Mouse (Mus musculus) MEL (cell line): ENCODE results near the gene Tas2r143. TPM values are rescaled to one million over a fixed set of nuclear protein-coding genes. Genes with fewer than 3 reads are reported as not detected.

ENCODE experiments used
- DNase-seq: peaks from one replicate; pipeline ENCODE4 v3.0.0; 2011; ENCODE audit warnings: low read depth, low spot score
- H3K27ac ChIP-seq: 2 replicates; pipeline ENCODE4 v1.5.1; 2012; ENCODE audit warnings: low read depth, mild to moderate bottlenecking, control low read depth, low read length, moderate library complexity; ENCODE audit not compliant: control insufficient read depth
- H3K27me3 ChIP-seq, 2 experiments: fragments of 150-350 bp in 1 of 2; sonication (generic) in 1 of 2; 2 replicates each; pipeline ENCODE4 v1.6.1; 2012; ENCODE audit warnings: low read length in 2 of 2, mild to moderate bottlenecking in 2 of 2, improper control_type of control experiment in 1 of 2, moderate library complexity in 1 of 2; ENCODE audit not compliant: insufficient read depth in 2 of 2, control insufficient read depth in 1 of 2
- H3K36me3 ChIP-seq, 2 experiments: 2 replicates each; pipeline ENCODE4 v1.6.1; 2012 to 2014; ENCODE audit warnings: low read length in 2 of 2, improper control_type of control experiment in 1 of 2, inconsistent platforms in 1 of 2, mild to moderate bottlenecking in 1 of 2; ENCODE audit not compliant: insufficient read depth in 2 of 2, control insufficient read depth in 1 of 2
- H3K4me1 ChIP-seq, 2 experiments: fragments of 150-350 bp in 1 of 2; sonication (generic) in 1 of 2; 2 replicates each; pipeline ENCODE4 v1.6.1; 2012; ENCODE audit warnings: low read length in 2 of 2, improper control_type of control experiment in 1 of 2, mild to moderate bottlenecking in 1 of 2; ENCODE audit not compliant: insufficient read depth in 2 of 2, control insufficient read depth in 1 of 2
- H3K4me3 ChIP-seq, 2 experiments: fragments of 150-350 bp in 1 of 2; sonication (generic) in 1 of 2; 2 replicates each; pipeline ENCODE4 v1.5.1; 2012; ENCODE audit warnings: low read depth in 2 of 2, low read length in 2 of 2, mild to moderate bottlenecking in 2 of 2, moderate library complexity in 2 of 2, control low read depth in 1 of 2, improper control_type of control experiment in 1 of 2; ENCODE audit not compliant: control insufficient read depth in 1 of 2, insufficient read depth in 1 of 2
- H3K79me2 ChIP-seq: 2 replicates; pipeline ENCODE4 v1.6.1; 2012; ENCODE audit warnings: mild to moderate bottlenecking, low read length, moderate library complexity; ENCODE audit not compliant: control insufficient read depth, poor library complexity, insufficient read depth
- H3K9ac ChIP-seq: 2 replicates; pipeline ENCODE4 v1.6.1; 2012; ENCODE audit warnings: low read depth, mild to moderate bottlenecking, control low read depth, low read length, moderate library complexity; ENCODE audit not compliant: control insufficient read depth, poor library complexity, severe bottlenecking
- H3K9me3 ChIP-seq: fragments of 150-350 bp; sonication (generic); replicated peaks from 2 replicates; pipeline ENCODE4 v1.6.1; 2012; ENCODE audit warnings: mild to moderate bottlenecking, low read length, improper control_type of control experiment, moderate library complexity; ENCODE audit not compliant: insufficient read depth
- BHLHE40 ChIP-seq: IDR thresholded peaks from 2 replicates; pipeline ENCODE4 v1.6.1; 2012; ENCODE audit warnings: low read depth, mild to moderate bottlenecking, inconsistent platforms, low read length, improper control_type of control experiment, borderline replicate concordance
- CHD1 ChIP-seq: IDR thresholded peaks from 2 replicates; pipeline ENCODE4 v1.6.1; 2012; ENCODE audit warnings: low read depth, mild to moderate bottlenecking, inconsistent platforms, low read length, improper control_type of control experiment
- CHD2 ChIP-seq: IDR thresholded peaks from 2 replicates; pipeline ENCODE4 v1.6.1; 2011; ENCODE audit warnings: low read length, improper control_type of control experiment
- CTCF ChIP-seq, 3 experiments: IDR thresholded peaks in 2 of 3; conservative IDR thresholded peaks in 1 of 3; 2 replicates each; pipeline ENCODE4 v1.5.1; 2011 to 2012; ENCODE audit warnings: low read length in 3 of 3, low read depth in 2 of 3, mild to moderate bottlenecking in 2 of 3, improper control_type of control experiment in 1 of 3, inconsistent platforms in 1 of 3, mixed read lengths in 1 of 3, moderate library complexity in 1 of 3; ENCODE audit not compliant: control insufficient read depth in 1 of 3, insufficient read depth in 1 of 3, poor library complexity in 1 of 3, severe bottlenecking in 1 of 3
- ELF1 ChIP-seq: IDR thresholded peaks from 2 replicates; pipeline ENCODE4 v1.6.1; 2014; ENCODE audit warnings: low read depth, mild to moderate bottlenecking, inconsistent platforms, low read length, improper control_type of control experiment, moderate library complexity
- ETS1 ChIP-seq: IDR thresholded peaks from 2 replicates; pipeline ENCODE4 v1.6.1; 2012; ENCODE audit warnings: low read depth, mild to moderate bottlenecking, inconsistent platforms, low read length, improper control_type of control experiment, moderate library complexity
- JUND ChIP-seq: IDR thresholded peaks from 2 replicates; pipeline ENCODE4 v1.6.1; 2011; ENCODE audit warnings: low read depth, mild to moderate bottlenecking, improper control_type of control experiment, low read length
- KAT2A ChIP-seq: conservative IDR thresholded peaks from 2 replicates; pipeline ENCODE4 v1.6.1; 2012; ENCODE audit warnings: low read depth, low read length, improper control_type of control experiment, inconsistent platforms
- MAFK ChIP-seq: IDR thresholded peaks from 2 replicates; pipeline ENCODE4 v1.6.1; 2011; ENCODE audit warnings: low read depth, mild to moderate bottlenecking, low read length, improper control_type of control experiment, borderline replicate concordance
- MAZ ChIP-seq: IDR thresholded peaks from 2 replicates; pipeline ENCODE4 v1.6.1; 2012; ENCODE audit warnings: low read depth, mild to moderate bottlenecking, inconsistent platforms, low read length, improper control_type of control experiment
- MEF2A ChIP-seq: IDR thresholded peaks from 2 replicates; pipeline ENCODE4 v1.6.1; 2014; ENCODE audit warnings: low read depth, mild to moderate bottlenecking, inconsistent platforms, low read length, improper control_type of control experiment; ENCODE audit not compliant: poor library complexity, insufficient replicate concordance, severe bottlenecking; ENCODE audit errors: extremely low read depth
- MXI1 ChIP-seq: IDR thresholded peaks from 2 replicates; pipeline ENCODE4 v1.6.1; 2011; ENCODE audit warnings: mild to moderate bottlenecking, low read depth, low read length, improper control_type of control experiment
- MYC ChIP-seq: IDR thresholded peaks from 2 replicates; pipeline ENCODE4 v1.6.1; 2011; ENCODE audit warnings: low read depth, mild to moderate bottlenecking, low read length, improper control_type of control experiment, moderate library complexity
- POLR2A ChIP-seq, 2 experiments: IDR thresholded peaks; 2 replicates each; pipeline ENCODE4 v1.6.1; 2011 to 2012; ENCODE audit warnings: low read length in 2 of 2, mild to moderate bottlenecking in 2 of 2, control low read depth in 1 of 2, improper control_type of control experiment in 1 of 2, low read depth in 1 of 2, moderate library complexity in 1 of 2; ENCODE audit not compliant: control insufficient read depth in 1 of 2, insufficient read depth in 1 of 2, poor library complexity in 1 of 2
- POLR2AphosphoS2 ChIP-seq: IDR thresholded peaks from 2 replicates; pipeline ENCODE4 v1.6.1; 2011; ENCODE audit warnings: low read length, improper control_type of control experiment
- POLR2AphosphoS5 ChIP-seq: IDR thresholded peaks from 2 replicates; pipeline ENCODE4 v1.6.1; 2012; ENCODE audit warnings: low read depth, borderline replicate concordance, mild to moderate bottlenecking, inconsistent platforms, low read length, moderate library complexity, mixed read lengths
- RAD21 ChIP-seq: IDR thresholded peaks from 2 replicates; pipeline ENCODE4 v1.6.1; 2011; ENCODE audit warnings: mild to moderate bottlenecking, low read depth, low read length, improper control_type of control experiment
- RCOR1 ChIP-seq: IDR thresholded peaks from 2 replicates; pipeline ENCODE4 v1.6.1; 2012; ENCODE audit warnings: low read depth, mild to moderate bottlenecking, inconsistent platforms, low read length, improper control_type of control experiment
- SIN3A ChIP-seq: IDR thresholded peaks from 2 replicates; pipeline ENCODE4 v1.6.1; 2012; ENCODE audit warnings: low read length, improper control_type of control experiment, inconsistent platforms
- SMC3 ChIP-seq: IDR thresholded peaks from 2 replicates; pipeline ENCODE4 v1.6.1; 2011; ENCODE audit warnings: low read depth, low read length, improper control_type of control experiment
- TBP ChIP-seq: IDR thresholded peaks from 2 replicates; pipeline ENCODE4 v1.8.0; 2011; ENCODE audit warnings: low read depth, low read length, improper control_type of control experiment
- TCF12 ChIP-seq: IDR thresholded peaks from 2 replicates; pipeline ENCODE4 v1.6.1; 2014; ENCODE audit warnings: low read depth, mild to moderate bottlenecking, inconsistent platforms, low read length, improper control_type of control experiment, moderate library complexity
- USF2 ChIP-seq, 2 experiments: IDR thresholded peaks; 2 replicates each; pipeline ENCODE4 v1.6.1; 2011 to 2012; ENCODE audit warnings: improper control_type of control experiment in 2 of 2, low read length in 2 of 2, borderline replicate concordance in 1 of 2, inconsistent platforms in 1 of 2, low read depth in 1 of 2, mild to moderate bottlenecking in 1 of 2; ENCODE audit not compliant: insufficient read depth in 1 of 2
- ZKSCAN1 ChIP-seq: IDR thresholded peaks from 2 replicates; pipeline ENCODE4 v1.6.1; 2012; ENCODE audit warnings: low read depth, mild to moderate bottlenecking, inconsistent platforms, low read length, improper control_type of control experiment, moderate library complexity
- ZMIZ1 ChIP-seq: IDR thresholded peaks from 2 replicates; pipeline ENCODE4 v1.6.1; 2012; ENCODE audit warnings: low read depth, mild to moderate bottlenecking, inconsistent platforms, low read length, improper control_type of control experiment, moderate library complexity
- ZNF384 ChIP-seq: IDR thresholded peaks from 2 replicates; pipeline ENCODE4 v1.6.1; 2012; ENCODE audit warnings: low read depth, mild to moderate bottlenecking, inconsistent platforms, low read length, improper control_type of control experiment
- polyA plus RNA-seq, 2 experiments: library from polyadenylated mRNA; stranded (reverse) in 1 of 2; unstranded in 1 of 2; fragments of >175 nt in 1 of 2; fragments of >200 nt in 1 of 2; gene quantifications; 2 replicates each; pipeline versions ENCODE4 v1.2.1 to v1.2.4; 2012; ENCODE audit warnings: low replicate concordance in 2 of 2, low read depth in 1 of 2; ENCODE audit not compliant: insufficient read length in 2 of 2, insufficient read depth in 1 of 2, missing spikeins in 1 of 2
- total RNA-seq: library from RNA; depleted of rRNA; stranded (reverse); fragments of 300-350 nt; gene quantifications from 2 replicates; pipeline ENCODE4 v1.2.3, GENCODE M21; 2012

The Tas2r143 gene
- total and polyA plus RNA-seq, 3 experiments: not detected

GRCm38 (mm10) chr6:42424472-42424871, 24.4 kb downstream of the Tas2r143 start:
- TF ChIP-seq MAFK (no peak), ETS1 (no peak), MXI1 (no peak), ZMIZ1 (no peak), RAD21 (no peak), CHD1 (no peak), KAT2A (no peak), MEF2A (no peak), RCOR1 (no peak), POLR2AphosphoS5 (no peak), TCF12 (no peak), TBP (no peak), SMC3 (no peak), CTCF (IDR thresholded peaks at IDR 0.05 in 2 of 3, conservative IDR thresholded peaks at IDR 0.05 in 1 of 3; ENCODE audit: control insufficient read depth in 1 of 3, insufficient read depth in 1 of 3, low read depth in 2 of 3, low read length in 3 of 3, poor library complexity in 1 of 3, severe bottlenecking in 1 of 3) (no peak), BHLHE40 (no peak), ZNF384 (no peak), ZKSCAN1 (no peak), ELF1 (no peak), CHD2 (no peak), SIN3A (no peak)
- H3K36me3 ChIP-seq: no peaks in the 10 kb centered on the region
- H3K79me2 ChIP-seq: no peaks in the 10 kb centered on the region
- H3K27ac ChIP-seq: no peak overlapping the region
- no peaks in the 10 kb centered on the region for H3K27me3 ChIP-seq
- no peak overlapping the region for H3K9ac ChIP-seq
- no peaks in the 10 kb centered on the region for H3K4me1 ChIP-seq
- no peaks in the 10 kb centered on the region for H3K9me3 ChIP-seq
- no peak for DNase-seq
- H3K4me3 ChIP-seq: no peak overlapping the region

- Histone ChIP-seq H3K36me3 (no peaks in the 10 kb centered on the region), H3K27ac (no peak overlapping the region), H3K27me3 (no peaks in the 10 kb centered on the region), H3K9me3 (no peaks in the 10 kb centered on the region), H3K4me1 (no peaks in the 10 kb centered on the region), H3K9ac (no peak overlapping the region), H3K4me3 (no peak overlapping the region), H3K79me2 (no peaks in the 10 kb centered on the region)
- no peak for TF ChIP-seq POLR2A (IDR thresholded peaks at IDR 0.05; ENCODE audit: control insufficient read depth in 1 of 2, insufficient read depth in 1 of 2, low read depth in 1 of 2, low read length in 2 of 2, poor library complexity in 1 of 2)
- TF ChIP-seq JUND: no peak
- no peak for TF ChIP-seq ZMIZ1
- TF ChIP-seq MYC: no peak
- no peak for TF ChIP-seq ETS1
- no peak for TF ChIP-seq MXI1
- TF ChIP-seq USF2 (IDR thresholded peaks at IDR 0.05; ENCODE audit: borderline replicate concordance in 1 of 2, insufficient read depth in 1 of 2, low read depth in 1 of 2, low read length in 2 of 2): no peak
- TF ChIP-seq CHD1: no peak
- TF ChIP-seq POLR2AphosphoS5: no peak
- no peak for TF ChIP-seq POLR2AphosphoS2
- TF ChIP-seq RAD21: no peak
- TF ChIP-seq MAZ: no peak
- DNase-seq: no peak
Observed at GRCm38 (mm10) chr6:42426337-42426736, 26.3 kb downstream of the Tas2r143 start.
